Mouse (Mus musculus): Measurements from ENCODE around the gene Eme1. TPM values are rescaled to one million over a fixed set of nuclear protein-coding genes. Genes with fewer than 3 reads are reported as not detected.

The Eme1 gene
- polyA plus RNA-seq, 1 experiment, result 8.9 TPM

- peaks cover 3% of the 10 kb centered on the region; the same call in 1 of the 2 replicates for H3K4me1 ChIP-seq (replicated peaks; ENCODE audit: control insufficient read depth, insufficient read depth, low read length)
- no peak overlapping the region for H3K27ac ChIP-seq (ENCODE audit: control insufficient read depth, insufficient read depth, low read length)
- no peaks in the 10 kb centered on the region for H3K27me3 ChIP-seq (ENCODE audit: control insufficient read depth, insufficient read depth, low read length)
- no peak for DNase-seq
- TF ChIP-seq CTCF (IDR thresholded peaks at IDR 0.05; ENCODE audit: borderline replicate concordance, control insufficient read depth, extremely low read depth, insufficient read depth, low read length, poor library complexity) (no peak), POLR2A (IDR thresholded peaks at IDR 0.05; ENCODE audit: control insufficient read depth, extremely low read depth, insufficient read depth, low read length, poor library complexity) (no peak)
- no peaks in the 10 kb centered on the region for H3K36me3 ChIP-seq (ENCODE audit: control insufficient read depth, insufficient read depth, low read length)
- 98% methylated on average over 2 of the region's 2 CpGs for WGBS
- H3K4me3 ChIP-seq (ENCODE audit: control insufficient read depth, insufficient read depth, low read length), result no peak overlapping the region
Observed at GRCm38 (mm10) chr11:94617646-94618045, 36.1 kb downstream of the Eme1 start.

- 43% methylated on average over 4 of the region's 4 CpGs for WGBS
- TF ChIP-seq POLR2A (IDR thresholded peaks at IDR 0.05; ENCODE audit: control insufficient read depth, extremely low read depth, insufficient read depth, low read length, poor library complexity) (no peak), CTCF (IDR thresholded peaks at IDR 0.05; ENCODE audit: borderline replicate concordance, control insufficient read depth, extremely low read depth, insufficient read depth, low read length, poor library complexity) (no peak)
- no peak for DNase-seq
Observed at GRCm38 (mm10) chr11:94615494-94615893, 38.3 kb downstream of the Eme1 start.

GRCm38 (mm10) chr11:94614603-94615002 is 39.2 kb downstream of the Eme1 start:
- no peak overlapping the region for H3K4me3 ChIP-seq (ENCODE audit: control insufficient read depth, insufficient read depth, low read length)
- WGBS, result 96% methylated on average over 4 of the region's 4 CpGs
- peaks cover 3% of the 10 kb centered on the region; the same call in 1 of the 2 replicates for H3K4me1 ChIP-seq (replicated peaks; ENCODE audit: control insufficient read depth, insufficient read depth, low read length)
- H3K27me3 ChIP-seq (ENCODE audit: control insufficient read depth, insufficient read depth, low read length), result no peaks in the 10 kb centered on the region
- H3K27ac ChIP-seq (ENCODE audit: control insufficient read depth, insufficient read depth, low read length), result no peak overlapping the region
- H3K36me3 ChIP-seq (ENCODE audit: control insufficient read depth, insufficient read depth, low read length), result no peaks in the 10 kb centered on the region
- TF ChIP-seq CTCF (IDR thresholded peaks at IDR 0.05; ENCODE audit: borderline replicate concordance, control insufficient read depth, extremely low read depth, insufficient read depth, low read length, poor library complexity) (no peak), POLR2A (IDR thresholded peaks at IDR 0.05; ENCODE audit: control insufficient read depth, extremely low read depth, insufficient read depth, low read length, poor library complexity) (no peak)
- no peak for DNase-seq

More at GRCm38 (mm10) chr11:94615494-94615893, 38.3 kb downstream of the Eme1 start:
- Histone ChIP-seq H3K36me3 (ENCODE audit: control insufficient read depth, insufficient read depth, low read length) (no peaks in the 10 kb centered on the region), H3K4me3 (ENCODE audit: control insufficient read depth, insufficient read depth, low read length) (no peak overlapping the region), H3K4me1 (replicated peaks; ENCODE audit: control insufficient read depth, insufficient read depth, low read length) (peaks cover 3% of the 10 kb centered on the region; the same call in 1 of the 2 replicates), H3K27ac (ENCODE audit: control insufficient read depth, insufficient read depth, low read length) (no peak overlapping the region), H3K27me3 (ENCODE audit: control insufficient read depth, insufficient read depth, low read length) (no peaks in the 10 kb centered on the region)

- H3K27me3 ChIP-seq (ENCODE audit: control insufficient read depth, insufficient read depth, low read length), result no peaks in the 10 kb centered on the region
- peaks cover 3% of the 10 kb centered on the region; the same call in 1 of the 2 replicates for H3K4me1 ChIP-seq (replicated peaks; ENCODE audit: control insufficient read depth, insufficient read depth, low read length)
- no peak overlapping the region for H3K4me3 ChIP-seq (ENCODE audit: control insufficient read depth, insufficient read depth, low read length)
- no peak for DNase-seq
- H3K27ac ChIP-seq (ENCODE audit: control insufficient read depth, insufficient read depth, low read length), result no peak overlapping the region
- 51% methylated on average over 4 of the region's 4 CpGs for WGBS
- TF ChIP-seq CTCF (IDR thresholded peaks at IDR 0.05; ENCODE audit: borderline replicate concordance, control insufficient read depth, extremely low read depth, insufficient read depth, low read length, poor library complexity), result no peak
- no peak for TF ChIP-seq POLR2A (IDR thresholded peaks at IDR 0.05; ENCODE audit: control insufficient read depth, extremely low read depth, insufficient read depth, low read length, poor library complexity)
- H3K36me3 ChIP-seq (ENCODE audit: control insufficient read depth, insufficient read depth, low read length), result no peaks in the 10 kb centered on the region
Observed at GRCm38 (mm10) chr11:94610744-94611740, 42.7 kb downstream of the Eme1 start.

GRCm38 (mm10) chr11:94602356-94602955 is 51.3 kb downstream of the Eme1 start:
- H3K4me1 ChIP-seq (replicated peaks; ENCODE audit: control insufficient read depth, insufficient read depth, low read length), result peaks cover 8% of the 10 kb centered on the region
- no peaks in the 10 kb centered on the region for H3K36me3 ChIP-seq (ENCODE audit: control insufficient read depth, insufficient read depth, low read length)
- no peak overlapping the region for H3K27ac ChIP-seq (ENCODE audit: control insufficient read depth, insufficient read depth, low read length)
- H3K4me3 ChIP-seq (ENCODE audit: control insufficient read depth, insufficient read depth, low read length), result no peak overlapping the region
- TF ChIP-seq CTCF (IDR thresholded peaks at IDR 0.05; ENCODE audit: borderline replicate concordance, control insufficient read depth, extremely low read depth, insufficient read depth, low read length, poor library complexity) (no peak), POLR2A (IDR thresholded peaks at IDR 0.05; ENCODE audit: control insufficient read depth, extremely low read depth, insufficient read depth, low read length, poor library complexity) (no peak)
- WGBS, result 84% methylated on average over 11 of the region's 11 CpGs
- H3K27me3 ChIP-seq (ENCODE audit: control insufficient read depth, insufficient read depth, low read length), result no peaks in the 10 kb centered on the region
- no peak for DNase-seq
